Mouse (Mus musculus) kidney, adult 10 weeks (tissue): ENCODE results near the gene Sh3kbp1. TPM values are rescaled to one million over a fixed set of nuclear protein-coding genes. Genes with fewer than 3 reads are reported as not detected.

Source experiments
- polyA plus RNA-seq: library from polyadenylated mRNA; stranded (reverse); fragments of 350-450 nt; fragmentation: Illumina TruSeq; extraction: RNeasy Lipid Tissue Mini Kit (QIAGEN cat#74804); gene quantifications from one replicate; pipeline ENCODE4 v1.2.3, GENCODE M21; 2014; ENCODE audit warnings: low read depth, low replicate concordance

The Sh3kbp1 gene
- 17.9 TPM for polyA plus RNA-seq

DNA sequence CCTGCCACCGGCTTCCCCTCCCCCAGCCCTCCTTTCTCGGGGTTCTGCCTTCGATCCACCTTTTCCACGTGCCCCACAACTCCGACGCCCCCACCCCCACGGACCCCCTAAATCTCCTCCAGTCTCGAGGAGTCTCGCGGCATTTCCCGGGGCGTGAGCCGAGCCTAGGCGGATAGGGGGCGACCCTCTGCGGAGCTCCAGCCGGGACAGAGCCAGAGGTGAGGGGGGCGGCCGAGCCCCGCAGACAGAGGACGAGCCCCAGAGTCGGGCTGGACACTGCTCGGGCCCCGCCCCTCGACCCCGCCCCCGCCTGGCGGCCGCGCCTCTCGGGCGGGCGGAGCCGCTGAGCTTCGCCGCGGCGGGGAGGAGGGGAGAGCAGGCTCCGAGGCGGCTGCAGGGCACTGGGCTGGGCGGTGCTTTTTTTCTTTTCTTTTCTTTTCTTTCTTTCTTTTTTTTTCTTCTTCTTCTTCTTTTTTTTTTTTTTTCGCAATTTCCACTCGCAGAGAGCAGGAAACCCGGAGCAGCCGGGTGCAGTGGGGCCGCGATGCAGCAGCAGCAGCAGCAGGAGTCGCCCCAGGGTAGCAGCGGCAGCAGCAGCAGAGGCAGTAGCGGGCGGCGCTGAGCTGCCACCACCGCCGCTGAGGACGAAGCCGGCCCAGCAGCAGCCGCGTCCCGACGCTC lies at the start of gene Sh3kbp1:
TSS of gene Sh3kbp1 (plus strand) at position 366 of the 681 bp plus-strand sequence.

DNA sequence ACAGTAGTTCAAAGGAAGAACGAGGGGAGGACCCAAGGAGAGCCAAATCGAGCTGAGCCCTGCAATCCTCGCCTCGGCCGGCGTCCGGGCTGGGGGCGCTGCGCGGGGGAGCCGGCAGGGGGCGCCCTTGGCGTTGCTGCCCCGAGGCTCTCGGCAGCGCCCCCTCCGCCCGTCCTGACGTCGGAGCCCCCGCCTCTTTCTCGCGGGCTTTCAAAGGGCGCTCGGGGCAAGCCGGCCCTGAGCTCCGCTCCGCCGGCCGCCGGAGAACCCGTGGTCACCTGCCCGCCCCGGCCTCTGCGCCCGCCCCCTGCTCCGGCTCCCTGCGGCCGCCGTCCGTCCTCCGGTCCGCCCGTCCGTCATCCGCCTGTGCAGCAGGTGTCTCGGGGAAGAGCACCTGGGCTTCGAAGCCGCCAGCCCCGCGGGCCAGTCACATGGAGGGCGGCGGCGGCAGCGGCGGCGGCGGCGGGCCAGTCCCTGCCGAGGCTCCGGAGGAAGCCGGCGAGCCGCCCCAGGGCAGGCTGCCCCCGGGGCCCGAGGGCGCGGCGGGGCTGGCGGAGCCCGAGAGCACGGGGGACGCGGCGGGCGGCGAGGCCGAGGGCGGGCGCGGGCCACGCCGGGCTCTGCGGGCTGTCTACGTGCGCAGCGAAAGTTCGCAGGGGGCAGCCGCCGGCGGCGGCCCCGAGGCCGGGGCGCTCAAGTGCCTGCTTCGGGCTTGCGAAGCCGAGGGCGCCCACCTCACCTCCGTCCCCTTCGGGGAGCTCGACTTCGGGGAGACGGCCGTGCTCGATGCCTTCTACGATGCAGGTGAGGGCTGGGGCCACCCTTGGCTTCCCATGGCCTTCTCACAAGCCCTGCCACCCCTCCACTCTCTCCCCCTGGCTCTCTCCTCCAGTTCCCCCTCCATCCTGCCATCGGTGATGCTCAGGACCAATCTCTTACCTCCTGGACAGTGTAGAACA lies 361.2 kb downstream of the Sh3kbp1 start, which contains the start of gene Map3k15:
TSS of gene Map3k15 (plus strand) at position 432 of the 959 bp plus-strand sequence.

Other genes starting within 250 kb of the Sh3kbp1 start
- gene Map7d2, start 212.7 kb upstream of the Sh3kbp1 start, polyA plus RNA-seq, result 0.24 TPM
- 25.1 TPM for gene Bclaf3, start 100.6 kb upstream of the Sh3kbp1 start, polyA plus RNA-seq